Mouse (Mus musculus) lung, postnatal 0 days (tissue): ENCODE results near the gene Ripor1.

Experiments
- CTCF ChIP-seq: IDR thresholded peaks from 2 replicates; pipeline ENCODE4 v1.5.1; 2016; ENCODE audit warnings: antibody characterized with exemption, mild to moderate bottlenecking
- EP300 ChIP-seq: IDR thresholded peaks from 2 replicates; pipeline ENCODE4 v1.6.1; 2016; ENCODE audit warnings: antibody characterized with exemption, mild to moderate bottlenecking, control low read depth

GRCm38 (mm10) chr8:105609771-105610170 lies 4.7 kb downstream of the Ripor1 start:
- TF ChIP-seq EP300, result no peak
- no peak for TF ChIP-seq CTCF
